Mouse (Mus musculus) C2C12 (cell line): ENCODE results near the gene Gskip.

ENCODE experiments used
- CTCF ChIP-seq: IDR thresholded peaks from one replicate; pipeline ENCODE4 v1.5.1; 2011; ENCODE audit not compliant: control insufficient read depth, insufficient read depth, insufficient read length
- FOSL1 ChIP-seq: IDR thresholded peaks from one replicate; pipeline ENCODE4 v1.8.0; 2011; ENCODE audit warnings: mild to moderate bottlenecking, low read length; ENCODE audit not compliant: poor library complexity, insufficient read depth, severe bottlenecking
- MAX ChIP-seq: IDR thresholded peaks from one replicate; pipeline ENCODE4 v1.6.1; 2011; ENCODE audit warnings: mild to moderate bottlenecking, control low read depth
- MYOD1 ChIP-seq: IDR thresholded peaks from one replicate; pipeline ENCODE4 v1.6.1; 2011; ENCODE audit warnings: low read depth; ENCODE audit not compliant: control insufficient read depth, insufficient read length
- MYOG ChIP-seq: IDR thresholded peaks from one replicate; pipeline ENCODE4 v1.6.1; 2011; ENCODE audit not compliant: control insufficient read depth, insufficient read length; ENCODE audit errors: extremely low read depth
- USF1 ChIP-seq: IDR thresholded peaks from one replicate; pipeline ENCODE4 v1.6.1; 2011; ENCODE audit warnings: low read depth, mild to moderate bottlenecking, control low read depth, moderate library complexity

DNA sequence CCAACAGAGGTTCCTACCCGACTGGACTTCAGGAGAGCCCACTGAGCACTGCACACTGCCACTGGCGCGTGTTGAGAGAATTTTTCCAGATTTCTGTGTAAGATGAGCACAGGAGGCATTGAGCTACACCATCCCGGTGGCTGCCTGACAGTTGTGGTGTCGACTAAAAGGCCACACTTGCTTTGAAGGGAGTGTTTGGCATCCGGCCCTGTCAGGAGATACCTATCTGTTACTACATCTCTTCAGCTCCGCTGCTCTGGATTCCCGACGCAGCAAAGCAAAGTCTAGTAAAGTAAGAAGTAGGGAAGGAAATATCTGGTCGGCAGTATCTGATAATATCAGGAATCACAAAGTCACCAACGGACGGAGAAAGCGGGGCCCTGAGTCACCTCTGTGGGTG, 4.8 kb downstream of the Gskip start:
- no peak for TF ChIP-seq CTCF
- TF ChIP-seq FOSL1: no peak
- no peak for TF ChIP-seq USF1
- TF ChIP-seq MAX: no peak
- TF ChIP-seq MYOD1: no peak
- TF ChIP-seq MYOG: no peak
